Mouse (Mus musculus): ENCODE measurements at regions not wholly inside any gene's neighbourhood (a gene's known extent, or its start where the extent isn't known, plus 50 kb on each side); places are given as distances from the start of the nearest gene placed in this dataset.

DNA sequence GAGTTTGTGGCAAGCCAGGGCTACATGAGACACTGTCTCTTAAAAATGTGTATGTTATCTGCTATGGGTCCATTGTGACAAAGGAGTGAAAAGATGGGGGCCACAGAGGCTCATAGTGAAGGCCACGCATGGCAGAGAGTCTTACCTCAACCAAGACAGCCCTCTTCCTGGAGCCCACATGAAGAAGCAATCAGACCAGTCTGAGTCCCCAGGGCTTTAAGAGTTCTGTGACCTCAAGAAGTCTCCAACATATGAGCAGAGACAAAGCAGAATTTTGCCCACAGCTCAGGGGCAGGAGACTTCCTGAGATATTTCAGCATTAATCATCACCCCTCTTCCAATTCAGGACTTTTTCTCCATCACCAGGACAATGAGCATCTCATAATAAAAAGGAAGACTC lies 50.4 kb upstream of the Ankrd34c start:
- no peak for DNase-seq (ENCODE audit: low spot score)

Measured in yolk sac, embryonic 10.5 days (tissue).